Mouse (Mus musculus): ENCODE results near the gene Adat3.

- TF ChIP-seq TAL1 (IDR thresholded peaks at IDR 0.05; ENCODE audit: low read length) (no peak), GATA1 (IDR thresholded peaks at IDR 0.05; ENCODE audit: low read length) (no peak)
These were observed 17.1 kb upstream of the Adat3 start for GRCm38 (mm10) chr10:80585581-80585980.

Data from erythroblast, embryonic 14.5 days (primary cell).